Mouse (Mus musculus) thymus, postnatal 4 days (tissue): Measurements from ENCODE around the gene Chst3.
"Not testable (repeated sequence)": the region's sequence is repeated elsewhere in the genome, so short reads cannot be mapped to it uniquely, and the experiment has no call there.

Source experiments
- DNase-seq: peaks from one replicate; pipeline ENCODE4 v3.0.0; 2021

The Chst3 gene

GRCm38 (mm10) chr10:60195087-60195486 is 24.0 kb downstream of the Chst3 start:
- no peak for DNase-seq

GRCm38 (mm10) chr10:60193532-60194423 is 25.3 kb downstream of the Chst3 start:
- peak; percentile 65 for DNase-seq

GRCm38 (mm10) chr10:60191796-60192195 is 27.3 kb downstream of the Chst3 start:
- peak; percentile 86 for DNase-seq

- no peak for DNase-seq
Measured at GRCm38 (mm10) chr10:60189534-60190186, 29.4 kb downstream of the Chst3 start.

- peak; percentile 36 for DNase-seq
Measured at GRCm38 (mm10) chr10:60186191-60186945, 32.7 kb downstream of the Chst3 start.

GRCm38 (mm10) chr10:60185023-60185709 is 33.9 kb downstream of the Chst3 start:
- DNase-seq, result no peak

- not testable (repeated sequence) for DNase-seq
Measured at GRCm38 (mm10) chr10:60175306-60175705, 43.8 kb downstream of the Chst3 start.

GRCm38 (mm10) chr10:60174506-60174905 is 44.6 kb downstream of the Chst3 start:
- no peak for DNase-seq

- no peak for DNase-seq
Measured at GRCm38 (mm10) chr10:60173035-60173434, 46.0 kb downstream of the Chst3 start.

GRCm38 (mm10) chr10:60172306-60172705 is 46.8 kb downstream of the Chst3 start:
- DNase-seq, result no peak

- DNase-seq, result no peak
Measured at GRCm38 (mm10) chr10:60171368-60171767, 47.7 kb downstream of the Chst3 start.

- no peak for DNase-seq
Measured at GRCm38 (mm10) chr10:60170326-60171089, 48.6 kb downstream of the Chst3 start.

GRCm38 (mm10) chr10:60168960-60169359 is 50.1 kb downstream of the Chst3 start:
- DNase-seq, result peak; percentile 44

- peak; percentile 41 for DNase-seq
Measured at GRCm38 (mm10) chr10:60168306-60168705, 50.8 kb downstream of the Chst3 start.

- DNase-seq, result no peak
Measured at GRCm38 (mm10) chr10:60166068-60166467, 53.0 kb downstream of the Chst3 start.

- DNase-seq, result no peak
Measured at GRCm38 (mm10) chr10:60164869-60165268, 54.2 kb downstream of the Chst3 start.

GRCm38 (mm10) chr10:60162973-60163255 is 56.1 kb downstream of the Chst3 start:
- no peak for DNase-seq

GRCm38 (mm10) chr10:60162184-60162972 is 56.7 kb downstream of the Chst3 start:
- DNase-seq, result not testable (repeated sequence)

GRCm38 (mm10) chr10:60161397-60161796 is 57.7 kb downstream of the Chst3 start:
- DNase-seq, result not testable (repeated sequence)

GRCm38 (mm10) chr10:60158144-60158543 is 60.9 kb downstream of the Chst3 start:
- DNase-seq, result no peak

- DNase-seq, result no peak
Measured at GRCm38 (mm10) chr10:60156016-60156415, 63.0 kb downstream of the Chst3 start.
